Mouse (Mus musculus) intestine, postnatal 0 days (tissue): ENCODE measurements around the gene Dgkb. TPM values are rescaled to one million over a fixed set of nuclear protein-coding genes. Genes with fewer than 3 reads are reported as not detected.

Experiments
- ATAC-seq: fragments of 200-750 bp; cut with Nextera tagmentation; 2 replicates; pipeline ENCODE4 v1.8.0; 2017; ENCODE audit warnings: mild to moderate bottlenecking, moderate TSS enrichment, moderate library complexity
- H3K27ac ChIP-seq: fragments of 300-500 bp; sonication (generic); 2 replicates; pipeline ENCODE4 v1.5.1; 2014; ENCODE audit warnings: mild to moderate bottlenecking, low read depth, low read length, moderate library complexity
- H3K27me3 ChIP-seq: fragments of 300-500 bp; sonication (generic); replicated peaks from 2 replicates; pipeline ENCODE4 v1.6.1; 2014; ENCODE audit warnings: low read length, mixed read lengths; ENCODE audit not compliant: control insufficient read depth, insufficient read depth
- H3K36me3 ChIP-seq: fragments of 300-500 bp; sonication (generic); 2 replicates; pipeline ENCODE4 v1.6.1; 2014; ENCODE audit warnings: mild to moderate bottlenecking, moderate library complexity; ENCODE audit not compliant: control insufficient read depth, insufficient read depth
- H3K4me1 ChIP-seq: fragments of 300-500 bp; sonication (generic); replicated peaks from 2 replicates; pipeline ENCODE4 v1.6.1; 2014; ENCODE audit warnings: antibody characterized with exemption, low read length, mixed read lengths; ENCODE audit not compliant: control insufficient read depth, insufficient read depth
- H3K4me2 ChIP-seq: fragments of 300-500 bp; sonication (generic); replicated peaks from 2 replicates; pipeline ENCODE4 v1.6.1; 2014; ENCODE audit warnings: low read depth, mild to moderate bottlenecking, moderate library complexity
- H3K4me3 ChIP-seq: fragments of 300-500 bp; sonication (generic); 2 replicates; pipeline ENCODE4 v1.5.1; 2014; ENCODE audit warnings: low read depth, low read length
- H3K9ac ChIP-seq: fragments of 300-500 bp; sonication (generic); 2 replicates; pipeline ENCODE4 v1.6.1; 2014; ENCODE audit warnings: mild to moderate bottlenecking, low read depth, low read length
- H3K9me3 ChIP-seq: fragments of 300-500 bp; sonication (generic); 2 replicates; pipeline ENCODE4 v1.6.1; 2016; ENCODE audit warnings: mixed run types; ENCODE audit not compliant: control insufficient read depth
- CTCF ChIP-seq: sonication (generic); IDR thresholded peaks from 2 replicates; pipeline ENCODE4 v1.5.1; 2016; ENCODE audit warnings: low read depth, mild to moderate bottlenecking, control low read depth, antibody characterized with exemption, moderate library complexity
- WGBS: fragments of 180-500 bp; shearing (Covaris S2); extraction: QIAGEN DNeasy Blood & Tissue Kit; methylation state at CpG from one replicate; pipeline ENCODE4 v1.1.7; 2014; 5-methylcytosine and 5-hydroxymethylcytosine counted together
- polyA plus RNA-seq: library from polyadenylated mRNA; unstranded; fragments of >200 nt; fragmentation: Nextera tagmentation; extraction: Ambion mirVana; gene quantifications from 2 replicates; pipeline ENCODE4 v1.2.1, GENCODE M21; 2015

Gene Dgkb
- polyA plus RNA-seq, 1 experiment from 2014 or later: 5.0 TPM

GRCm38 (mm10) chr12:38497229-38497628 is 679.7 kb downstream of the Dgkb start:
- 84% methylated on average over 2 of the region's 2 CpGs for WGBS
- H3K9me3 ChIP-seq: no peaks in the 10 kb centered on the region
- H3K9ac ChIP-seq: no peak overlapping the region
- no peak for ATAC-seq
- no peak for TF ChIP-seq CTCF
- H3K27ac ChIP-seq: no peak overlapping the region
- H3K4me3 ChIP-seq: no peak overlapping the region
- H3K4me1 ChIP-seq: no peaks in the 10 kb centered on the region
- H3K4me2 ChIP-seq: no peak overlapping the region
- no peaks in the 10 kb centered on the region for H3K36me3 ChIP-seq
- H3K27me3 ChIP-seq: no peaks in the 10 kb centered on the region

GRCm38 (mm10) chr12:38500931-38501330 is 683.4 kb downstream of the Dgkb start:
- WGBS: 73% methylated on average over 3 of the region's 3 CpGs
- Histone ChIP-seq H3K9ac (no peak overlapping the region), H3K4me2 (no peak overlapping the region), H3K4me3 (no peak overlapping the region), H3K9me3 (no peaks in the 10 kb centered on the region), H3K27ac (no peak overlapping the region), H3K36me3 (no peaks in the 10 kb centered on the region), H3K4me1 (no peaks in the 10 kb centered on the region), H3K27me3 (no peaks in the 10 kb centered on the region)
- no peak for TF ChIP-seq CTCF
- no peak for ATAC-seq

- H3K27me3 ChIP-seq: no peaks in the 10 kb centered on the region
- H3K4me3 ChIP-seq: no peak overlapping the region
- no peaks in the 10 kb centered on the region for H3K9me3 ChIP-seq
- TF ChIP-seq CTCF: no peak
- WGBS: 75% methylated on average over 1 of the region's 1 CpGs
- H3K4me2 ChIP-seq: no peak overlapping the region
- no peak overlapping the region for H3K9ac ChIP-seq
- no peaks in the 10 kb centered on the region for H3K4me1 ChIP-seq
- no peak for ATAC-seq
- H3K27ac ChIP-seq: no peak overlapping the region
- no peaks in the 10 kb centered on the region for H3K36me3 ChIP-seq
Measured at GRCm38 (mm10) chr12:38508195-38508594, 690.7 kb downstream of the Dgkb start.

- no peak for TF ChIP-seq CTCF
- no peaks in the 10 kb centered on the region for H3K9me3 ChIP-seq
- no peak overlapping the region for H3K27ac ChIP-seq
- no peaks in the 10 kb centered on the region for H3K36me3 ChIP-seq
- no peak overlapping the region for H3K9ac ChIP-seq
- no peak overlapping the region for H3K4me3 ChIP-seq
- no peak for ATAC-seq
- no peaks in the 10 kb centered on the region for H3K27me3 ChIP-seq
- 73% methylated on average over 4 of the region's 4 CpGs for WGBS
- H3K4me2 ChIP-seq: no peak overlapping the region
- no peaks in the 10 kb centered on the region for H3K4me1 ChIP-seq
Measured at GRCm38 (mm10) chr12:38545431-38545830, 727.9 kb downstream of the Dgkb start.

GRCm38 (mm10) chr12:38577141-38577540 is 759.6 kb downstream of the Dgkb start:
- Histone ChIP-seq H3K36me3 (no peaks in the 10 kb centered on the region), H3K27ac (no peak overlapping the region), H3K9me3 (no peaks in the 10 kb centered on the region), H3K4me2 (no peak overlapping the region), H3K4me3 (no peak overlapping the region), H3K9ac (no peak overlapping the region), H3K27me3 (no peaks in the 10 kb centered on the region), H3K4me1 (no peaks in the 10 kb centered on the region)
- 62% methylated on average over 6 of the region's 6 CpGs for WGBS
- ATAC-seq: no peak
- TF ChIP-seq CTCF: no peak

GRCm38 (mm10) chr12:38579191-38579817 is 761.8 kb downstream of the Dgkb start:
- 74% methylated on average over 5 of the region's 5 CpGs for WGBS
- no peak for TF ChIP-seq CTCF
- ATAC-seq: no peak
- Histone ChIP-seq H3K9ac (no peak overlapping the region), H3K4me3 (no peak overlapping the region), H3K4me2 (no peak overlapping the region), H3K36me3 (no peaks in the 10 kb centered on the region), H3K9me3 (no peaks in the 10 kb centered on the region), H3K27ac (no peak overlapping the region), H3K27me3 (no peaks in the 10 kb centered on the region), H3K4me1 (no peaks in the 10 kb centered on the region)
